Mouse (Mus musculus) kidney, embryonic 15.5 days (tissue): ENCODE results near the gene Abhd2. TPM values are rescaled to one million over a fixed set of nuclear protein-coding genes. Genes with fewer than 3 reads are reported as not detected.

ENCODE experiments used
- ATAC-seq: fragments of 200-750 bp; cut with Nextera tagmentation; replicated peaks from 2 replicates; pipeline ENCODE4 v1.8.0; 2017; ENCODE audit warnings: moderate TSS enrichment; ENCODE audit not compliant: low FRiP score
- H3K27ac ChIP-seq: fragments of 300-500 bp; sonication (generic); 2 replicates; pipeline ENCODE4 v1.5.1; 2015; ENCODE audit warnings: mild to moderate bottlenecking, inconsistent platforms
- H3K27me3 ChIP-seq: fragments of 300-500 bp; sonication (generic); 2 replicates; pipeline ENCODE4 v1.6.1; 2015; ENCODE audit warnings: inconsistent platforms
- H3K36me3 ChIP-seq: fragments of 300-500 bp; sonication (generic); 2 replicates; pipeline ENCODE4 v1.6.1; 2015; ENCODE audit warnings: inconsistent platforms
- H3K4me1 ChIP-seq: fragments of 300-500 bp; sonication (generic); 2 replicates; pipeline ENCODE4 v1.6.1; 2015; ENCODE audit warnings: inconsistent platforms
- H3K4me2 ChIP-seq: fragments of 300-500 bp; sonication (generic); 2 replicates; pipeline ENCODE4 v1.6.1; 2015; ENCODE audit warnings: moderate library complexity, mild to moderate bottlenecking, inconsistent platforms
- H3K4me3 ChIP-seq: fragments of 300-500 bp; sonication (generic); replicated peaks from 2 replicates; pipeline ENCODE4 v1.5.1; 2015; ENCODE audit warnings: mild to moderate bottlenecking, inconsistent platforms
- H3K9ac ChIP-seq: fragments of 300-500 bp; sonication (generic); 2 replicates; pipeline ENCODE4 v1.6.1; 2015; ENCODE audit warnings: mild to moderate bottlenecking, inconsistent platforms
- H3K9me3 ChIP-seq: fragments of 300-500 bp; sonication (generic); replicated peaks from 2 replicates; pipeline ENCODE4 v1.6.1; 2016; ENCODE audit warnings: inconsistent platforms
- WGBS: fragments of 180-500 bp; shearing (Covaris S2); methylation state at CpG from one replicate; pipeline ENCODE4 v1.1.7; 2015; ENCODE audit warnings: mixed read lengths; 5-methylcytosine and 5-hydroxymethylcytosine counted together
- polyA plus RNA-seq: library from polyadenylated mRNA; unstranded; fragments of >200 nt; fragmentation: Nextera tagmentation; extraction: Ambion mirVana; gene quantifications from 2 replicates; pipeline ENCODE4 v1.2.1, GENCODE M21; 2015

Gene Abhd2
- polyA plus RNA-seq: 12.0 and 12.2 TPM in 2 replicates

- Histone ChIP-seq H3K27me3 (no peaks in the 10 kb centered on the region), H3K4me1 (peaks cover 45% of the 10 kb centered on the region), H3K9me3 (no peaks in the 10 kb centered on the region), H3K4me3 (peak within 1 kb of the TSS; percentile 90), H3K27ac (peak within 1 kb of the TSS; percentile 83), H3K4me2 (peak within 1 kb of the TSS; percentile 87), H3K9ac (peak within 1 kb of the TSS; percentile 84), H3K36me3 (no peaks in the 10 kb centered on the region)
- ATAC-seq: peak; percentile 99
- under 1% methylated on average over 54 of the region's 54 CpGs for WGBS
Observed at GRCm38 (mm10) chr7:79272789-79273718, at the start of gene Abhd2. Gene Abhd2 (plus strand): TSS chr7:79273199.

GRCm38 (mm10) chr7:79225477-79225876 lies 47.5 kb upstream of the Abhd2 start:
- 81% methylated on average over 8 of the region's 8 CpGs for WGBS
- no peak overlapping the region for H3K4me3 ChIP-seq
- H3K4me2 ChIP-seq: no peak overlapping the region
- H3K9me3 ChIP-seq: no peaks in the 10 kb centered on the region
- H3K27me3 ChIP-seq: no peaks in the 10 kb centered on the region
- no peak for ATAC-seq
- H3K36me3 ChIP-seq: no peaks in the 10 kb centered on the region
- H3K4me1 ChIP-seq: peaks cover 2% of the 10 kb centered on the region; the same call in 1 of the 2 replicates
- no peak overlapping the region for H3K27ac ChIP-seq
- H3K9ac ChIP-seq: no peak overlapping the region

GRCm38 (mm10) chr7:79226172-79226571 lies 46.8 kb upstream of the Abhd2 start:
- no peaks in the 10 kb centered on the region for H3K27me3 ChIP-seq
- no peak overlapping the region for H3K9ac ChIP-seq
- no peak overlapping the region for H3K4me3 ChIP-seq
- H3K9me3 ChIP-seq: no peaks in the 10 kb centered on the region
- WGBS: 85% methylated on average over 5 of the region's 5 CpGs
- H3K27ac ChIP-seq: no peak overlapping the region
- no peak for ATAC-seq
- H3K4me2 ChIP-seq: no peak overlapping the region
- H3K4me1 ChIP-seq: peaks cover 2% of the 10 kb centered on the region; the same call in 1 of the 2 replicates
- H3K36me3 ChIP-seq: no peaks in the 10 kb centered on the region

DNA sequence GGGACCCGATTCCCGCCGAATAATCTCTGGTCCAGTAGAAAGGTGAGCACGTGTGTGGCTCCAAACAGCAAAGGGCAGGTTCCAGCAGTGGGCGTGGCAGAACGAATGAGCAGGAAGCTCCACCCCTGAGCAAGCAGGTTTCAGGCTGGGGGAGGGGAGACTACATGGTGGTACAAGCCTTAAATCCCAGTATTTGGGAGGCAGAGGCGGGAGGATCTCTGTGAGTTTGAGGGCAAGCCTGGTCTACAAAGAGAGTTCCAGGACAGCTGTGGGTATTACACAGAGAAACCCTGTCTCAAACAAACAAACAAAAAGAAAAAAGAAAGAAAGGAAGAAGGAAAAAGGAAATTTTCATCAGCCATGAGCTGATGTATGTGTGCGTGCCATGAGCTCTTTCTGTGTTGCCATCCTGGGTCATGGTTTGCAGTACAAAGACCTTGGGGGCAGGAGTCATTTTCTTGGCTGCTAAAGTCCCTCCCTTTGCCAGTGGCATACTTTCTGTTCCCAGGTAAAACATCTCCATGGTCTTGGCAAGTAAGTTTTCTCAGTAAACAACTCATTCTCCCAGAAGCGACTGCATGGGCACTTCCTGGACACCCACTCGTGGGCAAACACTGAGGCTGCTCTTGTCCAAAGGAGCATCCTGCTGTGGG lies 46.0 kb upstream of the Abhd2 start:
- WGBS: 89% methylated on average over 6 of the region's 10 CpGs
- H3K27ac ChIP-seq: no peak overlapping the region
- no peaks in the 10 kb centered on the region for H3K27me3 ChIP-seq
- no peak overlapping the region for H3K9ac ChIP-seq
- no peaks in the 10 kb centered on the region for H3K9me3 ChIP-seq
- ATAC-seq: no peak
- no peaks in the 10 kb centered on the region for H3K36me3 ChIP-seq
- no peak overlapping the region for H3K4me3 ChIP-seq
- H3K4me1 ChIP-seq: peaks cover 2% of the 10 kb centered on the region; the same call in 1 of the 2 replicates
- no peak overlapping the region for H3K4me2 ChIP-seq

- H3K4me3 ChIP-seq: no peak overlapping the region
- no peaks in the 10 kb centered on the region for H3K36me3 ChIP-seq
- no peak overlapping the region for H3K27ac ChIP-seq
- no peak overlapping the region for H3K4me2 ChIP-seq
- no peak overlapping the region for H3K9ac ChIP-seq
- ATAC-seq: peak; percentile 58; the same call in 1 of the 2 replicates
- 28% methylated on average over 9 of the region's 9 CpGs for WGBS
- no peaks in the 10 kb centered on the region for H3K27me3 ChIP-seq
- H3K4me1 ChIP-seq: peaks cover 2% of the 10 kb centered on the region; the same call in 1 of the 2 replicates
- H3K9me3 ChIP-seq: no peaks in the 10 kb centered on the region
Observed at GRCm38 (mm10) chr7:79228471-79228870, 44.5 kb upstream of the Abhd2 start.

- Histone ChIP-seq H3K9me3 (no peaks in the 10 kb centered on the region), H3K4me1 (peaks cover 2% of the 10 kb centered on the region; the same call in 1 of the 2 replicates), H3K27ac (no peak overlapping the region), H3K27me3 (no peaks in the 10 kb centered on the region), H3K9ac (no peak overlapping the region), H3K4me2 (no peak overlapping the region), H3K36me3 (no peaks in the 10 kb centered on the region), H3K4me3 (no peak overlapping the region)
- WGBS: 73% methylated on average over 2 of the region's 2 CpGs
- no peak for ATAC-seq
Observed at GRCm38 (mm10) chr7:79231577-79231976, 41.4 kb upstream of the Abhd2 start.

DNA sequence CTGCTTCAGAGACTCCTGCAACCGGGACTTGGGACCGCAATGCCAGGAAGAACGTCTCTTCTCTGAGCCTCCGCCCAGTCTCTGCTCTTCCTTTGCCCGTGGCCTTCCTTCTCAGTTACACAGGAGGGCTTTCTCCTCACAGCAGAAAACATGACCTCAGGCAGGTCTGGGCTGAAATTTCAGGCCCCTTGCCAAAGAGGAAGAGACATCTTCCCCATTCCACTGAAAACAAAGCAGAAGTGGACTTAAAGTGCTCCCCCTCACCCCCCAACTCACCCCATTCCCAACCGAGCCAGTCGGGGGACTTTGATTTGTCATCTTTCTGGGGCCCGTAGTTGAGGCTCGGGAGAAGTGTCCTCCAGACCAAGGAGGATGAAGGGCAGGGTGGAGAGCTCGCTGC lies 41.0 kb upstream of the Abhd2 start:
- no peaks in the 10 kb centered on the region for H3K27me3 ChIP-seq

DNA sequence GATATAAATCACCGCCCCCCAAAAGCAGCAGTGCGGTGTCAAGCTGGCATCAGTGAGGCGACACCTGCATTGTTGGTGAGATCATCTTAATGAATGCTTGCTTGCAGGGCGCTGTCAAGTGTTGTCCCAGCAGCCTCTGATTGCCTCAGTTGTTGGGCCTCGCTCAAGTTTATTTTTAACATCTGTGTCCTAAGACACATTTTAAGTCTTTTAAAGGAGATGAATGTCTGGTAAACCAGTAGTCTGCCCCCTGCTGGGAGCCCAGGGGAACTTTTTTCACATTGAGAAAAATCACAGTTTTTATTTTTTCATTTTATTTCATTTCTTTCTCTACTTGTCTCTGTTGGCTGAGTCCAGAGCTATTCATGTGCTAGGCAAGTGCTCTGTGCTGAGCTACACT lies 34.3 kb upstream of the Abhd2 start:
- no peaks in the 10 kb centered on the region for H3K36me3 ChIP-seq
- H3K4me2 ChIP-seq: no peak overlapping the region
- H3K4me1 ChIP-seq: no peaks in the 10 kb centered on the region
- no peaks in the 10 kb centered on the region for H3K27me3 ChIP-seq
- H3K9me3 ChIP-seq: no peaks in the 10 kb centered on the region
- no peak overlapping the region for H3K4me3 ChIP-seq
- H3K9ac ChIP-seq: no peak overlapping the region
- H3K27ac ChIP-seq: no peak overlapping the region
- WGBS: 83% methylated on average over 5 of the region's 5 CpGs
- no peak for ATAC-seq

More for the DNA sequence above, 41.0 kb upstream of the Abhd2 start:
- no peak overlapping the region for H3K4me3 ChIP-seq
- H3K36me3 ChIP-seq: no peaks in the 10 kb centered on the region
- H3K9ac ChIP-seq: no peak overlapping the region
- H3K4me1 ChIP-seq: peaks cover 2% of the 10 kb centered on the region; the same call in 1 of the 2 replicates
- no peaks in the 10 kb centered on the region for H3K9me3 ChIP-seq
- H3K27ac ChIP-seq: no peak overlapping the region
- ATAC-seq: no peak
- whole genome bisulfite sequencing: 79% methylated on average over 10 of the region's 10 CpGs
- H3K4me2 ChIP-seq: no peak overlapping the region

DNA sequence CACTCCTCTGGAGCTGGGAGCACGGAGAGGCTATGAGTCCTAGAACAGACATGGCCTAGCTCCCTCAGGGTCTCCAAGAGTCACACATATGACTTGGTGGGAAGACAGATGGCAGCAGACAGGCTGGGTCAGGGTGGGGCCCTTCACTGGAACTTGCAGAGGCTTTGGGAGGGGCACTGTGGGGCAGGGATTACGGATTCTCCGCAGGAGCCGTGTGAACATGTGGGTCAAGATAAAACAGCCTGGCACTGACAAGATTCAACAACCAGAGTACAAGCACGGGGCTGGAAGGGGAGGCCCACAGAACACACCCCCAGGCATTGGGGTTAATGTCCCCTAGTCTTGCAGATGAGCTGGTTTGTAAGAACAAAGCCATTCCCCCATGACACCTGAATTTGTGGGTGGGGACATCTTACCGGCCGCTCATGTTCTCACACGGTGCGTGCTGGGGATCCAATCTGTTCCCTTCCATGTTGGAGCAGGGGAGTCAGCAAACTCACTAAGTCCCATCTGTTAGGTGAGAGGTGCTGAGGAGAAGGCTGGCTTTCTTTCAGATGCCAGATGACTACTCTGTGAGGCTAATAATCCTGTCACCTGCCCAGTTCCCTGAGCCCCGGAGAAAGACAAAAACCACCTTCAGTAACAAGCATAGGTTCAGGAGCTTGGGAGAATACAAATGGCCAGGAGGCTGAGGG lies 30.9 kb upstream of the Abhd2 start:
- Histone ChIP-seq H3K4me1 (0 out of 2 replicates have a peak, but pooled peaks cover 5% of the 10 kb centered on the region), H3K36me3 (no peaks in the 10 kb centered on the region), H3K27ac (no peak overlapping the region), H3K4me2 (no peak overlapping the region), H3K4me3 (no peak overlapping the region), H3K9me3 (no peaks in the 10 kb centered on the region), H3K9ac (no peak overlapping the region), H3K27me3 (peaks cover 4% of the 10 kb centered on the region; the same call in 1 of the 2 replicates)
- no peak for ATAC-seq
- 72% methylated on average over 10 of the region's 10 CpGs for WGBS

- no peak overlapping the region for H3K9ac ChIP-seq
- no peaks in the 10 kb centered on the region for H3K36me3 ChIP-seq
- H3K9me3 ChIP-seq: no peaks in the 10 kb centered on the region
- no peak for ATAC-seq
- no peak overlapping the region for H3K27ac ChIP-seq
- H3K4me2 ChIP-seq: no peak overlapping the region
- H3K4me1 ChIP-seq: 0 out of 2 replicates have a peak, but pooled peaks cover 5% of the 10 kb centered on the region
- peaks cover 4% of the 10 kb centered on the region; the same call in 1 of the 2 replicates for H3K27me3 ChIP-seq
- H3K4me3 ChIP-seq: no peak overlapping the region
- 73% methylated on average over 4 of the region's 4 CpGs for WGBS
Observed at GRCm38 (mm10) chr7:79243236-79243635, 29.8 kb upstream of the Abhd2 start.

DNA sequence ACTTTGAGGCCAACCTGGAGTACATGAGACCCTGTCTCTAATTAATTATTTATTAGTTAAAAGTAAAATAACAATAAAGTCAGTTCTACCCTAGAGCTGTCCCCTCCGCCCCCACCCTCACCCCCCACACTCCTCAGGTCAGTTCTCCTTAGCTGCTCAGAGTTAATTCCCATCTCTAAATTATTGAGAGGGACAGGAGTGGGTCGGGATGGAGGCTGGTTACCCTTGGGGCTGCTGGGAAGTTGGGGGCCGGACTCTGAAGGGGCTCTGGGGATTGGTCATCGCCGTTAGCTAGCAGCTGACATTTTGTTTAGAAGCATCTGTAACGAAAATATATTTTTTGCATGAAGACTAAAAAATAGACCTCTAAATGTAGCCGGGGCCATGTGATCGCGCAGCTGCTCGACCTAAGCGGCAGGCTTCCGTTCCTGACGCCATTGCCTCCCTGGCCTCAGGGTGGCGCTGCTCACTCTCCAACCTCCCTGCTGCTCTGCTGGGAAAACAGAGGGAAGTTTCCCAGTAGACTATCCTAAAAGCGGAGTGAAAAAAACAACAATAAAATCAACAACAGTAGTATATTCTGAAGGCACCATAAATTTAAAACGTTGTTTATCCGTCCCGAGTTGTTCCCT lies 26.8 kb upstream of the Abhd2 start:
- Histone ChIP-seq H3K9me3 (no peaks in the 10 kb centered on the region), H3K27ac (no peak overlapping the region), H3K4me1 (0 out of 2 replicates have a peak, but pooled peaks cover 5% of the 10 kb centered on the region), H3K36me3 (no peaks in the 10 kb centered on the region), H3K4me3 (peak overlapping the region; percentile 31), H3K4me2 (peak overlapping the region; percentile 54), H3K27me3 (peaks cover 4% of the 10 kb centered on the region; the same call in 1 of the 2 replicates), H3K9ac (no peak overlapping the region)
- peak; percentile 65 for ATAC-seq
- WGBS: 12% methylated on average over 18 of the region's 18 CpGs
